Mouse (Mus musculus) megakaryocyte, embryonic 14.5 days (primary cell): ENCODE measurements around the gene Abca7.

Experiments
- FLI1 ChIP-seq: IDR thresholded peaks from 2 replicates; pipeline ENCODE4 v1.6.1; 2012; ENCODE audit warnings: low read length, inconsistent platforms, mixed read lengths
- GATA1 ChIP-seq: IDR thresholded peaks from 3 replicates; pipeline ENCODE4 v1.6.1; 2012; ENCODE audit warnings: mixed read lengths, low read length, inconsistent platforms, borderline replicate concordance

DNA sequence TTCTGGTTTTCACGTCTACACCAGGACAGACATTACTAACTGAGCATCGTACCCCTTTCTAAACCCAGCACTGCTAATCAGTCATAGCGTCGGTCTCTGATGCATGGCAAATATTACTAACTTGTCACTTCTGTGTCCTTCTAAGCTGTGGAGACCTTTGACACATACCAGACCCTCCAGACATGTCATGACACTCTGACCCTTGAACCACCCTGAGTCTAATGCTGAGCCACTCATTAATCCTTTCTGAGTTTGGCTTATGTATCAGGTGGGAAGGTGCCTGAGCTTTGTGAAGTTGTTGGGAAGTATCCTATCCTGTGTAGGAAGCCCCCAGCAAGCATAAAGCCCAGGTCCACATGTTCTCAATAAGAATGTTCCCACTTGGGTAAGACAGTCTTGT, 46.4 kb upstream of the Abca7 start:
- TF ChIP-seq GATA1 (no peak), FLI1 (no peak)
